Mouse (Mus musculus): ENCODE measurements at regions not wholly inside any gene's neighbourhood (a gene's known extent, or its start where the extent isn't known, plus 50 kb on each side); places are given as distances from the start of the nearest gene placed in this dataset.

DNA sequence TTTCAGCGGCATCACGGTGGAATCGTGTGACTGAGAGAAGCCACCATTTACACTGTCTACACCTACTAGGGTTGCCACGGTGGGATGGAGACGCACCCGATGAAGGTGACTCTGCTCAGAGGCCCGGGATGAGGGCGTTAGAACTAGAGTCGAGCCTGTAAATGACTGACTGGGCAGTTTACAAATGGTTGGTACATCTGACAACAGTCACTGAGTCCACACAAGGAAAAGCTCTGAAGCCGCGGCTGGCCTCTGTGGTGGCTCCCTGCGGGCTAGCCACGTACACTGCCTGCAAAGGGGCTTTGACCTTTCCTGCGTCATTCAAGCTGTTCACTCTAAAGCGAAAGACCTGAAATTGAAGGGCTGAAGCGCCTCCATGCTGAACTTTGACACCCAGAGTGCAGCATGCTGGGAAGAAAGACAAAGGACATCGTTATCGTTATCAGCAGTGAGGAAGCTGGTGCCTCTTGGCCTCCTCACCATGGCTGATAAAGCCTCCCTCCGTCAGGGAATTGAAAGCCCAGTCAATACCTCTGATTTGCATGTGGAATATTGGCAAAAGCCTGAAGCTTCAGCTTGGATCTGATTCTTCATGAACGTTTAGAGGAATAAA lies 462.1 kb upstream of the Arglu1 start:
- no peak for DNase-seq (ENCODE audit: low spot score in 2 of 2)

DNA sequence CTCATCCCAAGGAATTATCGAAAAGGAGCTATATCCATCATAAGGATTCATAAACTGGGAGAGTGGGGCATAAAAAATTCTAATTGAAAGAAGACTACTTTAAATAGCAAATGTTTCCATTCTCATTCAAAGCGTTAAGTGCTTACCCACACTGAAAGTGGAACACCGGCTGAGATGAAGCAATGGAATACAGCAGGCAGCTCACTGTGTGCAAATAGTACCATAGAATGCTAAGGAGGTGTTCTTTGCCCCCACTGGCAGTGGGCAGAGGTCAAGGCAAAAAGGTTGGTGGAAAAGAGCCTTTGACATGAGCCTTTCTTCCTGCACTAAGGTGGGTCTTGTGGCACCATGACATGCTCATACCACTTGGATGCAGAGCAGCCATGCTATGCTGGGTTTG lies 454.0 kb upstream of the Arglu1 start:
- no peak for DNase-seq (ENCODE audit: low spot score in 2 of 2)

DNA sequence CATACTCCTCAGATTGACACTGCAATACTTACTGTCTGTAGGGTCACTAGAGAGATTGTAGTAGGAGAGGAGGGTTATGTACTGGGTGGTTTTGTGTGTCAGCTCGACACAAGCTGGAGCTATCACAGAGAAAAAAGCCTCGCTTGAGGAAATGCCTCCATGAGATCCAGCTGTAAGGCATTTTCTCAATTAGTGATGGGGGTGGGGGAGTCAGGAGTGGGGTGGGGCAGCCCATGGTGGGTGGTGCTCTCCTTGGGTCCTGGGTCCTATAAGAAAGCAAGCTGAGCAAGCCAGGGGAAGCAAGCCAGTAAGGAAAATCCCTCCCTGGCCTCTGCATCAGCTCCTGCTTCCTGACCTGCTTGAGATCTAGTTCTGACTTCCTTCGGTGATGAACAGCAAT lies 449.5 kb upstream of the Arglu1 start:
- DNase-seq (ENCODE audit: low spot score in 2 of 2), result no peak

DNA sequence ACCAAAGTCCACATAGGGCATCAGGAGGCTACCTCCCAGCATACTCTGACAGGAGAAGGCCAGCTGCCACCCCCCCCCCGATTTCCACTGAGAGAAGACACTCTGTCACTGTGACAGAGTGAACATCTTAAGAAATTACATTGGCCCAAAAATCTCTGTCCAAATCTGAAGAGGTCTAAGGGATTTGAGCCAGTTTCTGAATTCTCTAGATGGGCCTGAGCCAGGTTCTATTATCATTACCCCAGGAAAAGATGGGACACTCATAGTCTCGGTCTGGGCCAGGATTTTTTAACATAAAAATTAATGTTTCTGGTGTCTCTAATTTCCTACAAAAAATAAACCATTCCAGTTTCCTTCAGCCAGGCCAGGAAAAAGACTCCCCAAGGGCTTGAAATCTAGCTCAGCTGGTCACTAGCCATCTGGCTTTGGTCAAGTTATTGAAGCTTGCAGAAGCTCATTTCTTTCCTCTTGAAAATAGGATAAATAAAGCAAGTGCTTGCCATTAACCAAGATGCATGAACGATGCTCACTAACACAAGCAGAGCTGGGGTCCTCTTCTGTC lies 448.8 kb upstream of the Arglu1 start:
- no peak for DNase-seq (ENCODE audit: low spot score in 2 of 2)

DNA sequence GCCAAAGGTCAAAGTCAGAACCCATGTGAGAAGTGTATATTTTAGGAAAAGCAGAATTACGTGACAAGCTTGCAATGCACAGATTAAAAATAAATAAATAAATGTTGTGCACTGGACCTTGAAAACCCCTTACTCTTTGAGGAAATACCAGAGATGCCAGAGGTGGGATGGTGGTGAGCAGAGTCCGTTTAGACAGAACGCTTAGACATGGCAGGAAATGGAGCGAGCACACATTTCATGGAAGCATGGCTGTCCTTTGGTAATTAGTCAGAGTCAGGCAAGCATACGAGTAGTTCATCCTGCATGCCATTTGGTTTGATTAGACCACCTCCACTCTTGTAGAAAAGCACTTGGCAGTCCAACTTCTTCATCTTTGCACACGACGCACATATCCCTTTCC lies 443.4 kb upstream of the Arglu1 start:
- DNase-seq (ENCODE audit: low spot score in 2 of 2), result no peak

DNA sequence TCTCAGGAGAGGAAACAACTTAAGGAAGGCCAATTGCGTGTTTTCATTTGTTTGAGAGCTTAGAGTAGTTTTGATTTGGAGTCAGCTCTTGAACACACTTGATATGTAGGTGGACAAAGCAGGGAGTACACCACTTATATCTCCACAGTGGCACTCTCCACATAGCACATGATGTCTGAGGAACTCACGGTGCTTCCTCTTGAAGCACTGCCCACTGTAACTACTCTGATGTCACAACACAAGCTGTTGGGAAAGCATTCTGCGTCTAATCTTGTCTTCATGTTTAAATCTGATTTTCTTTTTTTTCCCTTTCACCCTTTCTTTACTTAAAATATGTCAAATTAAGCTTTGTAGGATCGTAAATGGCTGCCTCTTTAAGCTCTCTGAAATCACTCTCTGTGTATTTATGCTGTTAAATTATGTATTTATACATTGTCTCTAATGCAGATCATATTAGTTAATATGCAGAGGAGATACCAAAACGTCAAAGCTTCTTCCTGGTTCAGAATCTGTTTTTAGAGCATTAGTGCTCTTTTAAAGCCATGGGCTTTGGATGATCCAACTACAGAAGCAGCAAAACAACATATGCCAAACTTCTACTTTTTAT lies 442.4 kb upstream of the Arglu1 start:
- DNase-seq (ENCODE audit: low spot score in 2 of 2), result peak in 1 of 2 experiments; percentile 20

- DNase-seq (ENCODE audit: low spot score in 2 of 2), result no peak
These were observed 440.9 kb upstream of the Arglu1 start for GRCm38 (mm10) chr8:9131249-9131648.

GRCm38 (mm10) chr8:9124503-9124902 lies 434.2 kb upstream of the Arglu1 start:
- peak in 1 of 2 experiments; percentile 2 for DNase-seq (ENCODE audit: low spot score in 2 of 2)

DNA sequence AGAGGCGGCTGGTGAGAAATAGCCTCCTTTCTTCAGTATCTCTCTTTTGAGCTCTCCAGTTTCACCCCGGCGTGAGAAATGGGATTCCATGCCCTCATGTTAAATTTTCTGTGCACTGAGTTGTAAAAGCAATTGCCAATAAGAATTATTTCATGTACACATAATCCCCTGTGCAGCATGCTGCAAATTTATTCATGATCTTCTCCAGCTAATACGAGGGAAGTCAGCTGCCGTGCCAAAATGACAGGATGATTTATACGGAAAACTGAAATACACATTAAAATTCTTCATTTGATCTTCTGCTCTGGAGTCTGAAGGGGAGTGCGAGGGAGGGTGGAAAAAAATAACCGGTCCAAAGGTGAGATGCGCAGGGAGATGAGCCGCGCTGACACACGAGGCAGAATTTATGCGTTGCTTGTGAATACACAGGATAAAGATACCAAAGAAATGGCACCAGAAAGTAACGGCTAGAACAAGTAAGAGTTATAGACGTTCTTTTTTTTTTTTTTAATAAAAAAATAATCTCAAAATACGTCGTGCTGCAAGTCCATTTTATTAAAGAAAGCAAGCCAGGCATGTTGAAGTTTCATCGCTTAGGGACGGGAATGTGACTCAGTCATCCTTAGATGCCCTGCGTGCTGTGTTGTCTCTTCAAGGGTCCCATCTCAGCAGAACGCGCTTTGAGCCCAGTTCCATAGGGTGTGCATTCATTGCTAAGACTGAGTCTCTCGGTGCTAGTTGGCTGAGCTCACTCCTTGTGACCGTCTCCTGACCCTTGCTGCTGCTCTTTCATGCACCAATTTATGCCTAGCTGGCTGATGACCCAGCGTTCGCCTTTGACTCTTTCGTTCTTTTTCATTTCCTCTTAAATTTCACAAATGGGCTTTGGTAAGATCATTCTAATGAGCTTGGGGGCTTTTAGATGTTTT lies 427.8 kb upstream of the Arglu1 start:
- DNase-seq (ENCODE audit: low spot score in 2 of 2), result peak in 1 of 2 experiments; percentile 11

GRCm38 (mm10) chr8:9095980-9096379 lies 405.7 kb upstream of the Arglu1 start:
- DNase-seq (ENCODE audit: low spot score in 2 of 2), result no peak

DNA sequence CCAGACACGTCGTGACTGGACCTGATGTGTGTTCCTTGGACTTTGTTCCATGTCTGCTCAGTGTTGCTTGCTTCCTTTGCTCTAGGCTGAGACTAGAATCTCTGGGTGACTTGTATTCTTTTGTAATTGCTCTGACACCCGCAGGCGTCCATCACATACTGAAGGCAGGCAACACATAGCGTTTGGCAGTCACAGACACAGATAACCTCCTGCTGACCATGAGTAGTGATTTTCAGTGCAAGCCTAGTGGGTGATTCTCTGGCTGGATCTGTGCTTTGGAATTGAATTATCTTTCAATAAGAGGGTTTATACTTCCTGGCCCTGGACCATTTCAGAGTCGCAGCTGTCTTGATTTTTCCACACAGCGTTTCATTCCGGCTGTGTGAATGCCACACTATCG lies 403.7 kb upstream of the Arglu1 start:
- peak in 1 of 2 experiments; percentile 3 for DNase-seq (ENCODE audit: low spot score in 2 of 2)

- no peak for DNase-seq (ENCODE audit: low spot score in 2 of 2)
These were observed 403.0 kb upstream of the Arglu1 start for GRCm38 (mm10) chr8:9093356-9093755.

- no peak for DNase-seq (ENCODE audit: low spot score in 2 of 2)
These were observed 382.4 kb upstream of the Arglu1 start for GRCm38 (mm10) chr8:9072724-9073123.

- no peak for DNase-seq (ENCODE audit: low spot score in 2 of 2)
These were observed 382.0 kb upstream of the Arglu1 start for GRCm38 (mm10) chr8:9072286-9072685.

GRCm38 (mm10) chr8:9070953-9071352 lies 380.6 kb upstream of the Arglu1 start:
- no peak for DNase-seq (ENCODE audit: low spot score in 2 of 2)

GRCm38 (mm10) chr8:9069845-9070244 lies 379.5 kb upstream of the Arglu1 start:
- no peak for DNase-seq (ENCODE audit: low spot score in 2 of 2)

GRCm38 (mm10) chr8:9067731-9068130 lies 377.4 kb upstream of the Arglu1 start:
- no peak for DNase-seq (ENCODE audit: low spot score in 2 of 2)

GRCm38 (mm10) chr8:9060166-9060565 lies 369.8 kb upstream of the Arglu1 start:
- DNase-seq (ENCODE audit: low spot score in 2 of 2), result no peak

GRCm38 (mm10) chr8:9055416-9055819 lies 365.1 kb upstream of the Arglu1 start:
- no peak for DNase-seq (ENCODE audit: low spot score in 2 of 2)

- no peak for DNase-seq (ENCODE audit: low spot score in 2 of 2)
These were observed 364.5 kb upstream of the Arglu1 start for GRCm38 (mm10) chr8:9054801-9055200.

- peak; percentile 10 to 21 for DNase-seq (ENCODE audit: low spot score in 2 of 2)
These were observed 361.4 kb upstream of the Arglu1 start for GRCm38 (mm10) chr8:9051699-9052098.

Data from layer of hippocampus, adult 18-20 months (tissue).